Mouse (Mus musculus) G1E (cell line): ENCODE measurements at regions not wholly inside any gene's neighbourhood (a gene's known extent, or its start where the extent isn't known, plus 50 kb on each side); places are given as distances from the start of the nearest gene placed in this dataset.

ENCODE experiments used
- CTCF ChIP-seq: IDR thresholded peaks from 2 replicates; pipeline ENCODE4 v1.5.1; 2012; ENCODE audit warnings: low read depth, low read length, inconsistent platforms, mixed read lengths
- GATA1 ChIP-seq: IDR thresholded peaks from 2 replicates; pipeline ENCODE4 v1.6.1; 2012; ENCODE audit warnings: borderline replicate concordance, low read length, inconsistent platforms, mixed read lengths
- POLR2AphosphoS5 ChIP-seq: IDR thresholded peaks from 2 replicates; pipeline ENCODE4 v1.6.1; 2012; ENCODE audit warnings: low read depth, low read length, inconsistent platforms; ENCODE audit not compliant: insufficient replicate concordance
- TAL1 ChIP-seq: conservative IDR thresholded peaks from 2 replicates; pipeline ENCODE4 v1.6.1; 2012; ENCODE audit warnings: low read depth, low read length, inconsistent platforms, mixed read lengths

GRCm38 (mm10) chr5:101082611-101083010 is 237.1 kb downstream of the Gpat3 start:
- TF ChIP-seq CTCF = no peak
- no peak for TF ChIP-seq TAL1
- TF ChIP-seq GATA1 = no peak
- TF ChIP-seq POLR2AphosphoS5 = no peak
